Mouse (Mus musculus) small intestine, adult 2 months (tissue): ENCODE results near the gene Cdh24. TPM values are rescaled to one million over a fixed set of nuclear protein-coding genes. Genes with fewer than 3 reads are reported as not detected.
A peak's percentile ranks its signal among the peaks of the same experiment; 100 is the strongest.

ENCODE experiments used
- H3K27ac ChIP-seq: fragments of 200-500 bp; 2 replicates; pipeline ENCODE4 v1.5.1; 2012; ENCODE audit warnings: low read depth, low read length, control low read depth, inconsistent platforms; ENCODE audit not compliant: insufficient read depth
- H3K27me3 ChIP-seq: fragments of 200-500 bp; 2 replicates; pipeline ENCODE4 v1.6.1; 2012; ENCODE audit warnings: mild to moderate bottlenecking, moderate library complexity, low read length, inconsistent platforms; ENCODE audit not compliant: control insufficient read depth, insufficient read depth
- H3K36me3 ChIP-seq: fragments of 200-500 bp; 2 replicates; pipeline ENCODE4 v1.6.1; 2012; ENCODE audit warnings: mild to moderate bottlenecking, low read length, control low read depth, inconsistent platforms; ENCODE audit not compliant: control insufficient read depth, insufficient read depth
- H3K4me1 ChIP-seq: fragments of 200-500 bp; 2 replicates; pipeline ENCODE4 v1.6.1; 2012; ENCODE audit warnings: low read length, inconsistent platforms, mixed read lengths; ENCODE audit not compliant: control insufficient read depth, insufficient read depth, insufficient read length
- H3K4me3 ChIP-seq: fragments of 200-500 bp; 2 replicates; pipeline ENCODE4 v1.5.1; 2012; ENCODE audit warnings: low read depth, mild to moderate bottlenecking, control low read depth, inconsistent platforms, low read length, moderate library complexity
- CTCF ChIP-seq: fragments of 200-500 bp; IDR thresholded peaks from 2 replicates; pipeline ENCODE4 v1.5.1; 2012; ENCODE audit warnings: low read depth, mild to moderate bottlenecking, control low read depth, inconsistent platforms, low read length, moderate library complexity, mixed read lengths; ENCODE audit not compliant: insufficient replicate concordance, insufficient read length; ENCODE audit errors: extremely low read depth
- POLR2A ChIP-seq: fragments of 200-500 bp; IDR thresholded peaks from 2 replicates; pipeline ENCODE4 v1.6.1; 2012; ENCODE audit warnings: low read depth, mild to moderate bottlenecking, control low read depth, inconsistent platforms, low read length, moderate library complexity
- WGBS: fragments of 180-500 bp; shearing (Covaris S2); methylation state at CpG from one replicate; pipeline ENCODE4 v1.1.7; 2018; 5-methylcytosine and 5-hydroxymethylcytosine counted together
- polyA plus RNA-seq: library from polyadenylated mRNA; depleted of rRNA; stranded (reverse); fragments of >200 nt; gene quantifications from 2 replicates; pipeline ENCODE4 v1.2.3, GENCODE M21; 2012; rRNA removed

The Cdh24 gene
- polyA plus RNA-seq: 3.1 and 4.6 TPM in 2 replicates

- WGBS: under 1% methylated on average over 52 of the region's 52 CpGs
- no peaks in the 10 kb centered on the region; the same call in 1 of the 2 replicates for H3K4me1 ChIP-seq
- H3K27ac ChIP-seq: no peak within 1 kb of the TSS
- peak within 1 kb of the TSS; percentile 82 for H3K4me3 ChIP-seq
- TF ChIP-seq CTCF (peak; percentile 81; the same call in 1 of the 2 replicates), POLR2A (peak; percentile 36; the same call in 1 of the 2 replicates)
- no peaks in the 10 kb centered on the region for H3K27me3 ChIP-seq
- H3K36me3 ChIP-seq: peaks cover 43% of the 10 kb centered on the region
Measured at GRCm38 (mm10) chr14:54641305-54641969, at the start of gene Cdh24. Gene Cdh24 (minus strand): TSS chr14:54641364.

- H3K27me3 ChIP-seq: no peaks in the 10 kb centered on the region
- peak overlapping the region; percentile 95 for H3K4me3 ChIP-seq
- 0% methylated on average over 8 of the region's 8 CpGs for whole genome bisulfite sequencing
- H3K4me1 ChIP-seq: peaks cover 2% of the 10 kb centered on the region; the same call in 1 of the 2 replicates
- H3K27ac ChIP-seq: peak overlapping the region; percentile 68
- TF ChIP-seq CTCF: no peak
- TF ChIP-seq POLR2A: no peak
- peaks cover 23% of the 10 kb centered on the region for H3K36me3 ChIP-seq
Measured at GRCm38 (mm10) chr14:54687251-54687650, 46.1 kb upstream of the Cdh24 start.

GRCm38 (mm10) chr14:54686522-54687143 is 45.5 kb upstream of the Cdh24 start, which contains the start of gene Acin1:
Gene Acin1 (minus strand): TSS chr14:54686931.
- TF ChIP-seq CTCF (no peak), POLR2A (peak; percentile 81; the same call in 1 of the 2 replicates)
- Histone ChIP-seq H3K4me1 (peaks cover 2% of the 10 kb centered on the region; the same call in 1 of the 2 replicates), H3K27ac (peak within 1 kb of the TSS; percentile 99), H3K36me3 (peaks cover 28% of the 10 kb centered on the region), H3K4me3 (peak within 1 kb of the TSS; percentile 95), H3K27me3 (no peaks in the 10 kb centered on the region)
- under 1% methylated on average over 44 of the region's 44 CpGs for WGBS

- Histone ChIP-seq H3K4me1 (peaks cover 2% of the 10 kb centered on the region; the same call in 1 of the 2 replicates), H3K27me3 (no peaks in the 10 kb centered on the region), H3K4me3 (peak within 1 kb of the TSS; percentile 95), H3K36me3 (peaks cover 28% of the 10 kb centered on the region), H3K27ac (peak within 1 kb of the TSS; percentile 99)
- WGBS: under 1% methylated on average over 41 of the region's 41 CpGs
- TF ChIP-seq POLR2A: no peak; the same call in 1 of the 2 replicates
- TF ChIP-seq CTCF: no peak
Measured at GRCm38 (mm10) chr14:54686063-54686521, 44.9 kb upstream of the Cdh24 start, which contains the start of gene 1700123O20Rik. Gene 1700123O20Rik (plus strand): TSS chr14:54686216.

GRCm38 (mm10) chr14:54685471-54685870 is 44.3 kb upstream of the Cdh24 start:
- Histone ChIP-seq H3K36me3 (peaks cover 28% of the 10 kb centered on the region), H3K4me1 (peaks cover 2% of the 10 kb centered on the region; the same call in 1 of the 2 replicates), H3K4me3 (peak overlapping the region; percentile 95; the same call in 1 of the 2 replicates), H3K27me3 (no peaks in the 10 kb centered on the region), H3K27ac (peak overlapping the region; percentile 99; the same call in 1 of the 2 replicates)
- WGBS: 1% methylated on average over 8 of the region's 8 CpGs
- TF ChIP-seq POLR2A: no peak
- TF ChIP-seq CTCF: no peak

- H3K4me1 ChIP-seq: no peaks in the 10 kb centered on the region
- WGBS: 82% methylated on average over 3 of the region's 3 CpGs
- no peak overlapping the region for H3K4me3 ChIP-seq
- H3K27me3 ChIP-seq: no peaks in the 10 kb centered on the region
- peaks cover 39% of the 10 kb centered on the region for H3K36me3 ChIP-seq
- no peak overlapping the region for H3K27ac ChIP-seq
- no peak for TF ChIP-seq POLR2A
- no peak for TF ChIP-seq CTCF
Measured at GRCm38 (mm10) chr14:54682396-54682795, 41.2 kb upstream of the Cdh24 start.

- TF ChIP-seq CTCF: no peak
- no peak for TF ChIP-seq POLR2A
- Histone ChIP-seq H3K36me3 (peaks cover 60% of the 10 kb centered on the region), H3K27ac (no peak overlapping the region), H3K4me3 (no peak overlapping the region), H3K4me1 (no peaks in the 10 kb centered on the region), H3K27me3 (no peaks in the 10 kb centered on the region)
- 84% methylated on average over 16 of the region's 16 CpGs for WGBS
Measured at GRCm38 (mm10) chr14:54678657-54679304, 37.6 kb upstream of the Cdh24 start.
